Mouse (Mus musculus): ENCODE measurements around the gene Olfr541.

DNA sequence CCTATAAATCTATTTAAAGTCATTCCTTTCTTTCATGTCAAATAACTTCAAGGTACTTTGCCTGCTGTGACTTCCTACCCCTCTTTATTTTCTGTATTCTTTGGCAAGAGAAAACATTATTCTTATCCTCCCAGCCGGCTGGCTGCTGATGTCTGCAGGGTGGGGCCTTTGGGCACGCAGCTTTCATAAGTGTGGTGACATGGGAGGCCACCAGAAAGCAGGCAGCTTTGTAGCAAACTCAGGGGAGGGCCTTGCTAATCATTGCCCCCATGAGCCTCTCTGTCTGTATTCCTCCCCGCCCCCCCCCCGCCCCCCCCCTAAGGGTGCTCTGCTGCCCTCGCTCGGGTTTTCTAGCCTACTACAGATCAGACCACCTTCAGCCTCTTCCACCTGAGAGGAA is 21.2 kb upstream of the Olfr541 start:
- no peak for TF ChIP-seq CTCF (conservative IDR thresholded peaks at IDR 0.05; ENCODE audit: low read length)
- TF ChIP-seq NANOG (IDR thresholded peaks at IDR 0.05; ENCODE audit: borderline replicate concordance, low read length), result no peak
